In the genomic region with DNA sequence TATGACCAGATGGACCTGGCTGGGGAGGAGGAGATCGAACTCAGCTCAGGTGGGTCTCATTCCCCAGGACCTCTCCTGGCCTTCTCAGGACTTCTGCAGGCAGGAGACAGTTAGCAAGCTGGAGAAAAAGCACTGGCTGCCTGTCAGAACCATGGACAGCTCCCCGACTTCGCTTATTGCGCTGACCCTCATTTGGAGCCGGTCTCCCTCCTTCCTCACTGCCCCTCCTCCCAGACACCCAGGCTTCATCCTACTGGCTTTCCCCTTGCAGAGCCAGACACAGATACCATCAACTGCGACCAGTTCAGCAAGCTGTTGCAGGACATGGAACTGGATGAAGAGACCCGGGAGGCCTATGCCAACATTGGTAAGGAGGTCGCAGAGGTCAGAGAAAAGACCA, we compare ENCODE assay signal across 8 mouse cellular contexts. TPM values are rescaled to one million over a fixed set of nuclear protein-coding genes. Genes with fewer than 3 reads are reported as not detected.
DNase-seq lines count a peak whose midpoint lies in the region; ATAC-seq and TF ChIP-seq lines count a peak whose summit lies in the region.
"Had no signal": no experiment of that assay in that cellular context is flagged by ENCODE, and none has a peak within 500 bp of the region (broad histone marks: within the 10 kb centered on the region; RNA-seq: fewer than 3 reads in every experiment).

No protein-coding gene starts in this region.

- no peaks in the 10 kb centered on the region for H3K27me3 ChIP-seq in midbrain, postnatal 0 days (ENCODE audit: insufficient read depth, low read length)
- H3K27me3 ChIP-seq: liver, embryonic 15.5 days had no signal

- 0 out of 2 replicates have a peak, but pooled peaks cover 2% of the 10 kb centered on the region for H3K4me1 ChIP-seq in midbrain, postnatal 0 days (ENCODE audit: insufficient read depth, low read length)
- H3K4me1 ChIP-seq: liver, embryonic 15.5 days had no signal

- TF ChIP-seq CTCF in midbrain, postnatal 0 days (IDR thresholded peaks at IDR 0.05): no peak

- H3K4me2 ChIP-seq in midbrain, postnatal 0 days (ENCODE audit: low read depth, low read length, poor library complexity, severe bottlenecking): no peak overlapping the region
- H3K4me2 ChIP-seq: liver, embryonic 15.5 days had no signal

- 17% methylated on average over 8 of the region's 8 CpGs for WGBS in midbrain, postnatal 0 days

- no peak overlapping the region for H3K9ac ChIP-seq in midbrain, postnatal 0 days (replicated peaks; ENCODE audit: low read length, poor library complexity, severe bottlenecking)
- H3K9ac ChIP-seq: liver, embryonic 15.5 days had no signal

- no peaks in the 10 kb centered on the region for H3K36me3 ChIP-seq in midbrain, postnatal 0 days (ENCODE audit: insufficient read depth, low read length)
- H3K36me3 ChIP-seq: liver, embryonic 15.5 days had no signal

- no peak overlapping the region for H3K4me3 ChIP-seq in midbrain, postnatal 0 days (ENCODE audit: low read depth, low read length)
- H3K4me3 ChIP-seq: liver, embryonic 15.5 days had no signal

- H3K9me3 ChIP-seq in midbrain, postnatal 0 days (ENCODE audit: low read length): no peaks in the 10 kb centered on the region
- H3K9me3 ChIP-seq: liver, embryonic 15.5 days had no signal

- no peak for ATAC-seq in midbrain, postnatal 0 days (ENCODE audit: low FRiP score)
- no peak for ATAC-seq in inflammation-experienced regulatory T-cells, adult 6 months

- DNase-seq in left cerebral cortex, postnatal 4 days: peak; percentile 32
- DNase-seq in left cerebral cortex, postnatal 25 days (ENCODE audit: low spot score in 2 of 2): no peak
- DNase-seq in adrenal gland, postnatal 36 days: peak; percentile 56 to 72
- peak; percentile 81 for DNase-seq in hindlimb bud, embryonic 11.5 days (ENCODE audit: extremely low spot score, low read depth, low spot score)
- DNase-seq in midbrain, postnatal 0 days (ENCODE audit: low spot score): peak; percentile 24
- no peak for DNase-seq in urinary bladder, adult 2 months (ENCODE audit: low spot score)

- no peak overlapping the region for H3K27ac ChIP-seq in midbrain, postnatal 0 days (ENCODE audit: low read depth, low read length)
- H3K27ac ChIP-seq: liver, embryonic 15.5 days had no signal

- intact Hi-C loops in left cerebral cortex, postnatal 4 days (cut with DNase I): no loop called here
- intact Hi-C loops in left cerebral cortex, postnatal 25 days (cut with DNase I): no loop called here

RNA-seq across cellular contexts. Expression of a gene that starts 22.0 kb away (rescaled TPM):
- under 1 TPM in 1 of 2 experiments, not detected in 1; 0.10 TPM for total RNA-seq in left cerebral cortex, postnatal 4 days (2021)
- total RNA-seq in left cerebral cortex, postnatal 25 days (2021): under 1 TPM; 0.07 to 0.23 TPM
- total RNA-seq in adrenal gland, postnatal 36 days (2021): 1 to 10 TPM; 1.7 TPM
- under 0.01 and 0.09 TPM in 2 replicates for total RNA-seq in midbrain, postnatal 0 days (2014; rRNA removed)
- polyA plus RNA-seq in midbrain, postnatal 0 days (2015; fragmentation: Nextera tagmentation; extraction: Ambion mirVana): 0.26 and 0.27 TPM in 2 replicates
- polyA plus RNA-seq in inflammation-experienced regulatory T-cells, adult 6 months (2017; shearing (Covaris generic)): 1 to 10 TPM in 2 of 3 experiments, under 1 TPM in 1; 0.86 to 1.8 (median 1.3) TPM
- 3.0 and 4.2 TPM in 2 replicates for polyA plus RNA-seq in urinary bladder, adult 2 months (2012; rRNA removed)

RNA-seq across cellular contexts. Expression of a gene that starts 41.0 kb away (rescaled TPM):
- 10 to 100 TPM; 22.2 to 22.3 TPM for total RNA-seq in left cerebral cortex, postnatal 4 days (2021)
- total RNA-seq in left cerebral cortex, postnatal 25 days (2021): 10 to 100 TPM; 59.5 to 64.8 TPM
- 10 to 100 TPM; 21.0 to 22.4 TPM for total RNA-seq in adrenal gland, postnatal 36 days (2021)
- 24.6 and 38.0 TPM in 2 replicates for total RNA-seq in midbrain, postnatal 0 days (2014; rRNA removed)
- polyA plus RNA-seq in midbrain, postnatal 0 days (2015; fragmentation: Nextera tagmentation; extraction: Ambion mirVana): 16.7 and 18.2 TPM in 2 replicates
- polyA plus RNA-seq in inflammation-experienced regulatory T-cells, adult 6 months (2017; shearing (Covaris generic)): 1 to 10 TPM; 4.1 to 5.1 (median 4.6) TPM
- 32.1 and 35.1 TPM in 2 replicates for polyA plus RNA-seq in urinary bladder, adult 2 months (2012; rRNA removed)

RNA-seq across cellular contexts. Expression of a gene that starts 43.3 kb away (rescaled TPM):
- 10 to 100 TPM; 59.0 to 66.1 TPM for total RNA-seq in left cerebral cortex, postnatal 4 days (2021)
- 10 to 100 TPM; 89.7 to 91.1 TPM for total RNA-seq in left cerebral cortex, postnatal 25 days (2021)
- total RNA-seq in adrenal gland, postnatal 36 days (2021): 10 to 100 TPM; 37.4 to 46.9 TPM
- 63.8 and 65.8 TPM in 2 replicates for total RNA-seq in midbrain, postnatal 0 days (2014; rRNA removed)
- 58.5 and 69.5 TPM in 2 replicates for polyA plus RNA-seq in midbrain, postnatal 0 days (2015; fragmentation: Nextera tagmentation; extraction: Ambion mirVana)
- 10 to 100 TPM in 1 of 3 experiments, 1 to 10 TPM in 2; 5.7 to 10.2 (median 7.8) TPM for polyA plus RNA-seq in inflammation-experienced regulatory T-cells, adult 6 months (2017; shearing (Covaris generic))
- polyA plus RNA-seq in urinary bladder, adult 2 months (2012; rRNA removed): 10.0 and 12.8 TPM in 2 replicates

RNA-seq across cellular contexts. Expression of a gene that starts 54.7 kb away (rescaled TPM):
- total RNA-seq in left cerebral cortex, postnatal 4 days (2021): 10 to 100 TPM; 54.3 to 55.2 TPM
- total RNA-seq in left cerebral cortex, postnatal 25 days (2021): 10 to 100 TPM; 31.7 to 32.9 TPM
- total RNA-seq in adrenal gland, postnatal 36 days (2021): 1 to 10 TPM; 1.2 to 1.6 TPM
- 77.6 and 82.0 TPM in 2 replicates for total RNA-seq in midbrain, postnatal 0 days (2014; rRNA removed)
- 44.1 and 46.8 TPM in 2 replicates for polyA plus RNA-seq in midbrain, postnatal 0 days (2015; fragmentation: Nextera tagmentation; extraction: Ambion mirVana)
- polyA plus RNA-seq in inflammation-experienced regulatory T-cells, adult 6 months (2017; shearing (Covaris generic)): 1 to 10 TPM in 1 of 3 experiments, under 1 TPM in 2; 0.75 to 1.7 (median 0.92) TPM
- 4.9 and 6.1 TPM in 2 replicates for polyA plus RNA-seq in urinary bladder, adult 2 months (2012; rRNA removed)

Comparison
In these comparisons a context has a peak if more than half of its experiments do, and no peak if none do; other contexts are left out.
1. DNase-seq: peak in left cerebral cortex, postnatal 4 days (single experiment), adrenal gland, postnatal 36 days (2 of 2), hindlimb bud, embryonic 11.5 days (single experiment) and midbrain, postnatal 0 days (single experiment); none in left cerebral cortex, postnatal 25 days (0 of 2) and urinary bladder, adult 2 months (single experiment).